Mouse (Mus musculus): ENCODE measurements around the gene Egfr.

Gene Egfr

GRCm38 (mm10) chr11:16821668-16822254 is 69.8 kb downstream of the Egfr start:
- in situ Hi-C loops (cut with MboI, MseI) = no loop called here

- in situ Hi-C loops (cut with MboI, MseI) = no loop called here
These were observed 72.0 kb downstream of the Egfr start for GRCm38 (mm10) chr11:16823830-16824545.

- in situ Hi-C loops (cut with MboI, MseI) = no loop called here
These were observed 77.5 kb downstream of the Egfr start for GRCm38 (mm10) chr11:16829468-16829867.

GRCm38 (mm10) chr11:16830531-16831227 is 78.7 kb downstream of the Egfr start:
- in situ Hi-C loops (cut with MboI, MseI) = no loop called here

- in situ Hi-C loops (cut with MboI, MseI) = no loop called here
These were observed 80.0 kb downstream of the Egfr start for GRCm38 (mm10) chr11:16831974-16832464.

- in situ Hi-C loops (cut with MboI, MseI) = no loop called here
These were observed 86.8 kb downstream of the Egfr start for GRCm38 (mm10) chr11:16838772-16839171.

- in situ Hi-C loops (cut with MboI, MseI) = no loop called here
These were observed 90.9 kb downstream of the Egfr start for GRCm38 (mm10) chr11:16842924-16843323.

GRCm38 (mm10) chr11:16843889-16844568 is 92.0 kb downstream of the Egfr start:
- in situ Hi-C loops (cut with MboI, MseI) = no loop called here

GRCm38 (mm10) chr11:16848881-16849280 is 96.9 kb downstream of the Egfr start:
- in situ Hi-C loops (cut with MboI, MseI) = no loop called here

GRCm38 (mm10) chr11:16851361-16851760 is 99.4 kb downstream of the Egfr start:
- in situ Hi-C loops (cut with MboI, MseI) = no loop called here

- in situ Hi-C loops (cut with MboI, MseI) = no loop called here
These were observed 102.1 kb downstream of the Egfr start for GRCm38 (mm10) chr11:16854111-16854510.

GRCm38 (mm10) chr11:16857346-16857745 is 105.3 kb downstream of the Egfr start:
- in situ Hi-C loops (cut with MboI, MseI) = no loop called here

- in situ Hi-C loops (cut with MboI, MseI) = no loop called here
These were observed 109.0 kb downstream of the Egfr start for GRCm38 (mm10) chr11:16861037-16861436.

- in situ Hi-C loops (cut with MboI, MseI) = no loop called here
These were observed 111.5 kb downstream of the Egfr start for GRCm38 (mm10) chr11:16863547-16863946.

- in situ Hi-C loops (cut with MboI, MseI) = no loop called here
These were observed 113.1 kb downstream of the Egfr start for GRCm38 (mm10) chr11:16864980-16865561.

GRCm38 (mm10) chr11:16868051-16868450 is 116.0 kb downstream of the Egfr start:
- in situ Hi-C loops (cut with MboI, MseI) = no loop called here

GRCm38 (mm10) chr11:16869506-16869905 is 117.5 kb downstream of the Egfr start:
- in situ Hi-C loops (cut with MboI, MseI) = no loop called here

- in situ Hi-C loops (cut with MboI, MseI) = loop anchor here in 1 of 2 experiments (5.0 kb wide), 1 partner anchor 359 kb away; no protein-coding TSS in a partner anchor
These were observed 119.1 kb downstream of the Egfr start for GRCm38 (mm10) chr11:16871120-16871519.

GRCm38 (mm10) chr11:16877676-16878378 is 125.8 kb downstream of the Egfr start:
- in situ Hi-C loops (cut with MboI, MseI) = no loop called here

- in situ Hi-C loops (cut with MboI, MseI) = no loop called here
These were observed 129.9 kb downstream of the Egfr start for GRCm38 (mm10) chr11:16881932-16882331.

GRCm38 (mm10) chr11:16886152-16886551 is 134.1 kb downstream of the Egfr start:
- in situ Hi-C loops (cut with MboI, MseI) = no loop called here
